Mouse (Mus musculus) lung, adult 2 months (tissue): ENCODE data around the gene Ccdc102a.

Experiments used
- CTCF ChIP-seq: fragments of 200-500 bp; IDR thresholded peaks from 2 replicates; pipeline ENCODE4 v1.5.1; 2011; ENCODE audit warnings: mild to moderate bottlenecking, low read length, control low read depth; ENCODE audit not compliant: insufficient read depth
- POLR2A ChIP-seq: fragments of 200-500 bp; IDR thresholded peaks from 2 replicates; pipeline ENCODE4 v1.6.1; 2011; ENCODE audit warnings: low read depth, mild to moderate bottlenecking, control low read depth, low read length, borderline replicate concordance; ENCODE audit errors: extremely low read depth

- no peak for TF ChIP-seq CTCF
- TF ChIP-seq POLR2A: no peak
Observed at GRCm38 (mm10) chr8:94919256-94919655, 1.4 kb upstream of the Ccdc102a start.
